Mouse (Mus musculus) hindbrain, embryonic 10.5 days (tissue): ENCODE measurements around the gene Svep1. TPM values are rescaled to one million over a fixed set of nuclear protein-coding genes. Genes with fewer than 3 reads are reported as not detected.

Experiments
- polyA plus RNA-seq: library from polyadenylated mRNA; unstranded; fragments of >200 nt; fragmentation: Nextera tagmentation; extraction: Ambion mirVana; gene quantifications from 2 replicates; pipeline ENCODE4 v1.2.1, GENCODE M21; 2016

The Svep1 gene
- polyA plus RNA-seq, 1 experiment from 2014 or later, result 2.7 TPM

Other genes with a start within 250 kb of the Svep1 start
- gene Txndc8, start 197.7 kb downstream of the Svep1 start, polyA plus RNA-seq, result not detected in 2 replicates
- gene Musk, start 79.1 kb upstream of the Svep1 start, polyA plus RNA-seq, result 0.09 and 0.17 TPM in 2 replicates